Mouse (Mus musculus) ES-E14 (cell line): ENCODE results near the gene Gstt1. TPM values are rescaled to one million over a fixed set of nuclear protein-coding genes. Genes with fewer than 3 reads are reported as not detected.

ENCODE experiments used
- DNase-seq: peaks from one replicate; pipeline ENCODE4 v3.0.0-alpha.2; 2013; ENCODE audit warnings: low read depth, low spot score
- H3K27ac ChIP-seq: 2 replicates; pipeline ENCODE4 v1.5.1; 2012; ENCODE audit warnings: low read depth, mild to moderate bottlenecking, low read length, moderate library complexity, mixed read lengths; ENCODE audit not compliant: poor library complexity, insufficient read depth, severe bottlenecking
- H3K36me3 ChIP-seq: 2 replicates; pipeline ENCODE4 v1.6.1; 2012; ENCODE audit warnings: mild to moderate bottlenecking, low read length, moderate library complexity, mixed read lengths; ENCODE audit not compliant: control insufficient read depth, poor library complexity, insufficient read depth, severe bottlenecking
- H3K4me1 ChIP-seq, 2 experiments: fragments of 150-350 bp in 1 of 2; sonication (generic) in 1 of 2; 2 replicates each; pipeline ENCODE4 v1.6.1; 2012; ENCODE audit warnings: low read length in 2 of 2, mild to moderate bottlenecking in 1 of 2, mixed read lengths in 1 of 2; ENCODE audit not compliant: control insufficient read depth in 2 of 2, insufficient read depth in 2 of 2, poor library complexity in 1 of 2
- H3K4me3 ChIP-seq, 2 experiments: fragments of 150-350 bp in 1 of 2; sonication (generic) in 1 of 2; 2 replicates each; pipeline ENCODE4 v1.5.1; 2012; ENCODE audit warnings: low read length in 2 of 2, low read depth in 1 of 2, mild to moderate bottlenecking in 1 of 2, mixed read lengths in 1 of 2; ENCODE audit not compliant: insufficient read depth in 1 of 2, poor library complexity in 1 of 2, severe bottlenecking in 1 of 2
- H3K9ac ChIP-seq: 2 replicates; pipeline ENCODE4 v1.6.1; 2012; ENCODE audit warnings: low read depth, mild to moderate bottlenecking, low read length, mixed read lengths; ENCODE audit not compliant: poor library complexity, insufficient read depth, severe bottlenecking
- H3K9me3 ChIP-seq: fragments of 150-350 bp; sonication (generic); 2 replicates; pipeline ENCODE4 v1.6.1; 2012; ENCODE audit warnings: low read depth, mild to moderate bottlenecking, low read length; ENCODE audit not compliant: control insufficient read depth, insufficient read depth
- CHD2 ChIP-seq: IDR thresholded peaks from 2 replicates; pipeline ENCODE4 v1.6.1; 2014; ENCODE audit warnings: mild to moderate bottlenecking, low read depth, low read length, inconsistent platforms
- HCFC1 ChIP-seq: IDR thresholded peaks from 2 replicates; pipeline ENCODE4 v1.6.1; 2012; ENCODE audit warnings: low read length, inconsistent platforms, borderline replicate concordance; ENCODE audit not compliant: insufficient read depth
- MAFK ChIP-seq: IDR thresholded peaks from 2 replicates; pipeline ENCODE4 v1.6.1; 2014; ENCODE audit warnings: mild to moderate bottlenecking, low read depth, low read length, inconsistent platforms; ENCODE audit not compliant: insufficient read depth
- ZC3H11A ChIP-seq: IDR thresholded peaks from 2 replicates; pipeline ENCODE4 v1.6.1; 2012; ENCODE audit warnings: low read depth, mild to moderate bottlenecking, inconsistent platforms, low read length, borderline replicate concordance
- ZNF384 ChIP-seq: IDR thresholded peaks from 2 replicates; pipeline ENCODE4 v1.6.1; 2012; ENCODE audit warnings: low read depth, low read length, inconsistent platforms
- in situ Hi-C, 2 experiments: fragments of 600-800 bp; cut with MboI; formaldehyde crosslinking; loops; one replicate each; pipeline ENCODE4 v1.15.1; 2025; ENCODE audit warnings: low sequenced_read_pairs in 2 of 2, inconsistent platforms in 1 of 2; ENCODE audit not compliant: unreplicated experiment in 2 of 2
- total RNA-seq: library from RNA; depleted of rRNA; stranded (reverse); fragments of 300-350 nt; gene quantifications from 2 replicates; pipeline ENCODE4 v1.2.3, GENCODE M21; 2012

Gene Gstt1
- total RNA-seq, 1 experiment, result 5.8 TPM

DNA sequence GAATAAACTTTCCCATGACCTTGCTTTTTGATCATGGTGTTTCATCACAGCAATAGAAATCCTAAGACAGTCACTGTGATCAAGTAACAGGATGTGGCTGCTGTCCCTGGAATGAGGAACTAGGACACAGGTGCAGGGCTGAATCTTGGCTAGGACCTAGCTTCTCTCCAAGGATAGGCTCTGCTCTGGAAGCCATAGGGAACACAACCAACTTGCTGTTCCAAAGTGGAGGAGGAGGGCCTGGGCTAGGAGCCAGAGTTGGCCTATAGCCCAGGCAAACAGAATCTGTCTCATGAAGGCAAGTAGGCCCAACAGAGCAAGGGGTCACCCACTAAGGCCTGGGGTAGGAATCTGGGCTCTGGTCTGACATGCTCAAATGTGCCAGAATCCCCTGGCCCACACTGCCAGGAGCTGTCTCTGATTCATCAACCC lies 30.1 kb upstream of the Gstt1 start:
- Histone ChIP-seq H3K36me3 (peaks cover 3% of the 10 kb centered on the region; the same call in 1 of the 2 replicates), H3K4me3 (no peak overlapping the region), H3K9me3 (no peaks in the 10 kb centered on the region), H3K27ac (no peak overlapping the region), H3K4me1 (peaks cover 0 to 9% of the 10 kb centered on the region in 2 experiments; a peak in 2 of 4 replicates), H3K9ac (no peak overlapping the region)
- in situ Hi-C loops, result no loop called here
- TF ChIP-seq ZNF384 (no peak), ZC3H11A (no peak), CHD2 (no peak), HCFC1 (no peak), MAFK (no peak)
- DNase-seq, result no peak

DNA sequence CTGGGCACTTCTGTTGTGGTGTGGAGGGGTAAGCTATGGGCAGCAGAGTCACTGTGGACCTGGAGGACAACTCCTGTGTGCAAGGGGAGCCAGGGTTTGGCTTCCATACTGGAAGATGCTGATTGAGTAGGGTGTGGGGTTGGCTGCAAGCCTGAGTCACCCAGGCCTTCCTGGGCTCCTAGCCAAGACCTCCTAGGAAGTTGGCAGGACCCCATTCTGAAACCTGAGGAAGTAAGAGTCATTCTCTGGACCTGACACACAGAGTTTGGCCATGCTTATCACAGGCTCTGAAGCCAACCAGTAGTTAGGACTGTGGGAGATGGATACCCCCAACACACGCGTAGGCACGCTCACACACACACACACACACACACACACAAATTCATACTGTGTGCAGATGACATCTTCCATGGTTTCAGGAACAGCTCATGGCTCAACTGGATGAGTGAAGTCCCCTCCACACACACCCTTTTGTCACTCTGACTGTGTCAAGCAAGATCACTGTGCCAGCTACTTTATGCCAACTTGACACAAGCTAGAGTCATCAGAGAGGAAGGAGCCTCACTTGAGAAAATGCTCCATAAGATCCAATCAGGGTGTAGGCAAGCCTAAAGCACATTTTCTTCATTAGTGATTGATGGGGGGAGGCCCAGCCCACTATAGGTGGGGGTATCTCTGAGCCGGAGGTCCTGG lies 29.4 kb upstream of the Gstt1 start:
- in situ Hi-C loops, result no loop called here
- peaks cover 0 to 7% of the 10 kb centered on the region in 2 experiments; a peak in 1 of 4 replicates for H3K4me1 ChIP-seq
- no peak overlapping the region for H3K27ac ChIP-seq
- H3K9me3 ChIP-seq, result no peaks in the 10 kb centered on the region
- TF ChIP-seq MAFK (no peak), HCFC1 (no peak), ZC3H11A (no peak), CHD2 (no peak), ZNF384 (no peak)
- H3K4me3 ChIP-seq, result no peak overlapping the region
- no peak overlapping the region for H3K9ac ChIP-seq
- DNase-seq, result no peak
- H3K36me3 ChIP-seq, result peaks cover 3% of the 10 kb centered on the region; the same call in 1 of the 2 replicates

DNA sequence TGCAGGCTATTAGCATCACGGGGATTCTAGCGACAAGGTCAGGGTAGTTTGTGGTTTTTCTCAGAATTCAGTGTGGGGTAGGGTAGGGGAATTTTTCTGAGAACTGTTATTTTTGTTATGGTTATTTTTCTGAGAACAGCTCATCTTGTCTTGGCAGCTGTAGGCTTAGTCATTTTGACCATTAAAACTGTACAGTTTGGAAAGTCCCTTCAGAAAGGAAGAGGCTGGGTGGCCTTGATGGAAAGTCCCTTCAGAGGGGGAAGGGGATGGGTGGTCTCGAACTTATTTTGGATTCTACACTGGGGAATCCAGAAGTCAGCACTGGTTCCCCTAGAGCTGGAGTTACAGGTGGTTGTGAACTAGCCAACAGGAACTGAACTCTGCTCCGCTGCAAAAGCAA lies 26.1 kb upstream of the Gstt1 start:
- Histone ChIP-seq H3K4me3 (no peak overlapping the region), H3K36me3 (no peaks in the 10 kb centered on the region), H3K9me3 (no peaks in the 10 kb centered on the region), H3K9ac (no peak overlapping the region), H3K4me1 (peaks cover 0 to 2% of the 10 kb centered on the region in 2 experiments; a peak in 1 of 4 replicates), H3K27ac (no peak overlapping the region)
- no peak for DNase-seq
- no peak for TF ChIP-seq ZC3H11A
- TF ChIP-seq ZNF384, result no peak
- TF ChIP-seq CHD2, result no peak
- no peak for TF ChIP-seq HCFC1
- no peak for TF ChIP-seq MAFK
- in situ Hi-C loops, result no loop called here

DNA sequence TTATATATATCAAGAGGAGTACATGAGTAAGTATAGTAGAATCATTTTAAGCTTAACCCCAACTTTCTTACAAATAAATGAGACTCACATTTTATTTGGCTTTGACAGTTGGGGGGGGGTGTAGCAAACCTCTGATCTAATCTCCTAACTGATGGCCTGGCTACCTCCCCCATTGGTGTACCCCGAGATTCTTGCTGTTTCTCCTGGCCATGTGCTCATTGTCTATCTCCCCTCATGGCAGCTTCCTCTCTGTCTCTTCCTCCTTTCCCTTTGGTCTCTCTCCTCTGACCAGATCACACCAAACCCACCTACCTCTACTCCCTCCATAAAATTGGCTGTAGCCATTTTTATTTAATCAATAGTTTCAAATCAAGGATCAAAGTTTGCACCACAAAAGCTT lies 25.4 kb upstream of the Gstt1 start:
- Histone ChIP-seq H3K4me1 (peaks cover 0 to 2% of the 10 kb centered on the region in 2 experiments; a peak in 1 of 4 replicates), H3K27ac (no peak overlapping the region), H3K4me3 (no peak overlapping the region), H3K9me3 (no peaks in the 10 kb centered on the region), H3K9ac (no peak overlapping the region), H3K36me3 (no peaks in the 10 kb centered on the region)
- no peak for TF ChIP-seq ZC3H11A
- TF ChIP-seq HCFC1, result no peak
- in situ Hi-C loops, result no loop called here
- no peak for DNase-seq

DNA sequence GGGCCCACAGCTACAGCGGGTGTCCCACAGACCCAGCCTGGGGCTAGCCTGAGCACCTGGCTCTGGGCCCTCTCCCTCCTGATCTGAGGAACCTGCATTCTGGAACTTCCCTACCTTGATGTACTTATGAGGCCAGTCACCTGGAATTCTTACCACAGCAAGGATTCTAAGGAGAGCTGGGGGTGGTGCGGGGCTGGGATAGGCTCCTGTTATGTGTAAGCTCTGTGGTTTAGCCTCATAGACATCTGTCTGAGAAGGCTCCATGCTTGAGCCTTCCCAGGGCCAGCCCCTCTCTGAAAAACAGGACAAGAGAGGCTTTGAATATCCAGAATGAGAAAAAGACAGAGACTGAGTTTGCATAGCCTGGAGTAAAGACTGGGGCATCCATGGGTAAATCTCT lies 24.1 kb upstream of the Gstt1 start, which contains the start of gene Gstt4:
Gstt4 (minus strand) TSS at position 101 of the 400 bp plus-strand sequence.
- Histone ChIP-seq H3K9ac (no peak within 1 kb of the TSS), H3K36me3 (no peaks in the 10 kb centered on the region), H3K4me1 (peaks cover 0 to 2% of the 10 kb centered on the region in 2 experiments; a peak in 1 of 4 replicates), H3K27ac (no peak within 1 kb of the TSS), H3K9me3 (no peaks in the 10 kb centered on the region), H3K4me3 (no peak within 1 kb of the TSS)
- no peak for DNase-seq
- no peak for TF ChIP-seq CHD2
- TF ChIP-seq ZNF384, result no peak
- in situ Hi-C loops, result no loop called here
